Mouse (Mus musculus): ENCODE results near the gene Cd44.

- TF ChIP-seq CTCF (IDR thresholded peaks at IDR 0.05; ENCODE audit: low read depth) (no peak), EP300 (IDR thresholded peaks at IDR 0.05; ENCODE audit: low read depth) (no peak)
Measured at GRCm38 (mm10) chr2:102932667-102933066, 31.2 kb upstream of the Cd44 start.

All from heart, postnatal 0 days (tissue).